Comparison of ENCODE assay signal across 8 mouse cellular contexts in genomic region chr7:28820358-28821260, GRCm38 (mm10). TPM values are rescaled to one million over a fixed set of nuclear protein-coding genes. Genes with fewer than 3 reads are reported as not detected.
A peak's percentile ranks its signal among the peaks of the same experiment; 100 is the strongest.
DNase-seq lines count a peak whose midpoint lies in the region; ATAC-seq lines count a peak whose summit lies in the region.

No protein-coding gene starts in this region.

- no peak overlapping the region for H3K4me3 ChIP-seq in heart, embryonic 13.5 days
- H3K4me3 ChIP-seq in neural tube, embryonic 11.5 days (ENCODE audit: low read depth, low read length): 0 out of 2 replicates have a peak overlapping the region, but pooled peaks have one; percentile 1

- H3K4me1 ChIP-seq in heart, embryonic 13.5 days: peaks cover 74% of the 10 kb centered on the region
- H3K4me1 ChIP-seq in neural tube, embryonic 11.5 days (ENCODE audit: control insufficient read depth, insufficient read depth, low read length): peaks cover 26% of the 10 kb centered on the region

- peak overlapping the region; percentile 61 for H3K9ac ChIP-seq in heart, embryonic 13.5 days
- H3K9ac ChIP-seq in neural tube, embryonic 11.5 days (ENCODE audit: low read length): no peak overlapping the region

- H3K36me3 ChIP-seq in heart, embryonic 13.5 days: peaks cover 76% of the 10 kb centered on the region
- H3K36me3 ChIP-seq in neural tube, embryonic 11.5 days (ENCODE audit: control insufficient read depth, insufficient read depth, low read length): peaks cover 51% of the 10 kb centered on the region

- H3K9me3 ChIP-seq in heart, embryonic 13.5 days: no peaks in the 10 kb centered on the region
- no peaks in the 10 kb centered on the region for H3K9me3 ChIP-seq in neural tube, embryonic 11.5 days (ENCODE audit: control insufficient read depth, low read length)

- H3K27me3 ChIP-seq in heart, embryonic 13.5 days (replicated peaks): no peaks in the 10 kb centered on the region
- H3K27me3 ChIP-seq in neural tube, embryonic 11.5 days (ENCODE audit: control insufficient read depth, insufficient read depth, low read length): no peaks in the 10 kb centered on the region

- DNase-seq in adrenal gland, adult 2 months: peak; percentile 64
- no peak for DNase-seq in adrenal gland, adult 18-20 months (ENCODE audit: low spot score in 2 of 2)
- DNase-seq in R1 (ENCODE audit: low read depth, low spot score): peak; percentile 26
- DNase-seq in kidney, postnatal 25 days: peak; percentile 78 to 83
- DNase-seq in neural tube, embryonic 11.5 days (ENCODE audit: low spot score): peak; percentile 63
- no peak for DNase-seq in frontal cortex, postnatal 10 days (ENCODE audit: low spot score in 2 of 2)
- DNase-seq in thymus, postnatal 25 days: no peak

- WGBS in heart, embryonic 13.5 days: 62% methylated on average over 12 of the region's 12 CpGs
- 49% methylated on average over 12 of the region's 12 CpGs for WGBS in neural tube, embryonic 11.5 days

- H3K27ac ChIP-seq in heart, embryonic 13.5 days (replicated peaks): peak overlapping the region; percentile 71
- peak overlapping the region; percentile 75 for H3K27ac ChIP-seq in neural tube, embryonic 11.5 days (ENCODE audit: low read depth, low read length)

- no peak overlapping the region for H3K4me2 ChIP-seq in heart, embryonic 13.5 days
- H3K4me2 ChIP-seq in neural tube, embryonic 11.5 days (ENCODE audit: low read depth): 0 out of 2 replicates have a peak overlapping the region, but pooled peaks have one; percentile 14

- ATAC-seq in heart, embryonic 13.5 days (ENCODE audit: extremely low read depth, insufficient number of reproducible peaks, low FRiP score, low TSS enrichment): no peak
- peak; percentile 35 for ATAC-seq in neural tube, embryonic 11.5 days (ENCODE audit: insufficient read depth, low FRiP score, low TSS enrichment)

RNA-seq across cellular contexts. Expression of gene Ech1, which starts 4.4 kb away (rescaled TPM):
- total RNA-seq in adrenal gland, adult 2 months (2021): 100 to 1,000 TPM; 520 to 711 TPM
- 486 and 560 TPM in 2 replicates for polyA plus RNA-seq in adrenal gland, adult 2 months (2012; rRNA removed)
- total RNA-seq in adrenal gland, adult 18-20 months (2021): 100 to 1,000 TPM; 474 to 780 TPM
- polyA plus RNA-seq in heart, embryonic 13.5 days (2015; fragmentation: Nextera tagmentation; extraction: Ambion mirVana): 169 and 182 TPM in 2 replicates
- polyA plus RNA-seq in neural tube, embryonic 11.5 days (2014; fragmentation: Nextera tagmentation; extraction: Ambion mirVana): 88.7 and 90.9 TPM in 2 replicates

RNA-seq across cellular contexts. Expression of gene Hnrnpl, which starts 12.3 kb away (rescaled TPM):
- total RNA-seq in adrenal gland, adult 2 months (2021): 100 to 1,000 TPM; 382 to 408 TPM
- 119 and 120 TPM in 2 replicates for polyA plus RNA-seq in adrenal gland, adult 2 months (2012; rRNA removed)
- total RNA-seq in adrenal gland, adult 18-20 months (2021): 100 to 1,000 TPM; 327 to 346 TPM
- 168 TPM in 2 replicates for polyA plus RNA-seq in heart, embryonic 13.5 days (2015; fragmentation: Nextera tagmentation; extraction: Ambion mirVana)
- 320 and 326 TPM in 2 replicates for polyA plus RNA-seq in neural tube, embryonic 11.5 days (2014; fragmentation: Nextera tagmentation; extraction: Ambion mirVana)

RNA-seq across cellular contexts. Expression of gene Lgals4, which starts 13.0 kb away (rescaled TPM):
- total RNA-seq in adrenal gland, adult 2 months (2021): 1 to 10 TPM; 7.4 to 9.4 TPM
- polyA plus RNA-seq in adrenal gland, adult 2 months (2012; rRNA removed): 20.5 and 22.4 TPM in 2 replicates
- 10 to 100 TPM; 10.3 to 14.0 TPM for total RNA-seq in adrenal gland, adult 18-20 months (2021)
- polyA plus RNA-seq in heart, embryonic 13.5 days (2015; fragmentation: Nextera tagmentation; extraction: Ambion mirVana): 4.3 and 5.6 TPM in 2 replicates
- 1.5 and 1.8 TPM in 2 replicates for polyA plus RNA-seq in neural tube, embryonic 11.5 days (2014; fragmentation: Nextera tagmentation; extraction: Ambion mirVana)

RNA-seq across cellular contexts. Expression of gene Rinl, which starts 31.8 kb away (rescaled TPM):
- total RNA-seq in adrenal gland, adult 2 months (2021): 1 to 10 TPM; 2.9 to 3.7 TPM
- 3.0 and 4.1 TPM in 2 replicates for polyA plus RNA-seq in adrenal gland, adult 2 months (2012; rRNA removed)
- total RNA-seq in adrenal gland, adult 18-20 months (2021): 1 to 10 TPM; 2.6 to 3.2 TPM
- 2.7 and 3.6 TPM in 2 replicates for polyA plus RNA-seq in heart, embryonic 13.5 days (2015; fragmentation: Nextera tagmentation; extraction: Ambion mirVana)
- 2.6 and 2.8 TPM in 2 replicates for polyA plus RNA-seq in neural tube, embryonic 11.5 days (2014; fragmentation: Nextera tagmentation; extraction: Ambion mirVana)

RNA-seq across cellular contexts. Expression of gene Lgals7, which starts 43.0 kb away (rescaled TPM):
- under 1 TPM; 0.69 to 0.81 TPM for total RNA-seq in adrenal gland, adult 2 months (2021)
- polyA plus RNA-seq in adrenal gland, adult 2 months (2012; rRNA removed): 0.97 and 2.8 TPM in 2 replicates
- total RNA-seq in adrenal gland, adult 18-20 months (2021): under 1 TPM in 1 of 2 experiments, not detected in 1; 0.54 TPM
- polyA plus RNA-seq in heart, embryonic 13.5 days (2015; fragmentation: Nextera tagmentation; extraction: Ambion mirVana): 1.5 and 1.6 TPM in 2 replicates
- 0.66 and 1.9 TPM in 2 replicates for polyA plus RNA-seq in neural tube, embryonic 11.5 days (2014; fragmentation: Nextera tagmentation; extraction: Ambion mirVana)

Comparison
In these comparisons a context has a peak if more than half of its experiments do, and no peak if none do; other contexts are left out.
1. DNase-seq: peak in adrenal gland, adult 2 months (single experiment), R1 (single experiment), kidney, postnatal 25 days (2 of 2) and neural tube, embryonic 11.5 days (single experiment); none in adrenal gland, adult 18-20 months (0 of 2), frontal cortex, postnatal 10 days (0 of 2) and thymus, postnatal 25 days (single experiment).